In genomic region chr13:96407040-96407439, GRCm38 (mm10) we compare ENCODE assay signal across 8 mouse cellular contexts. TPM values are rescaled to one million over a fixed set of nuclear protein-coding genes. Genes with fewer than 3 reads are reported as not detected.
A peak's percentile ranks its signal among the peaks of the same experiment; 100 is the strongest.
DNase-seq lines count a peak whose midpoint lies in the region; ATAC-seq and TF ChIP-seq lines count a peak whose summit lies in the region.

No protein-coding gene starts in this region.

- H3K4me1 ChIP-seq in ES-E14 (ENCODE audit: control insufficient read depth in 2 of 2, insufficient read depth in 2 of 2, low read length in 2 of 2, poor library complexity in 1 of 2): no peaks in the 10 kb centered on the region
- H3K4me1 ChIP-seq in bone marrow, adult 2 months (ENCODE audit: control insufficient read depth, insufficient read depth, low read length): no peaks in the 10 kb centered on the region
- no peaks in the 10 kb centered on the region for H3K4me1 ChIP-seq in hindbrain, embryonic 14.5 days (replicated peaks; ENCODE audit: control insufficient read depth, insufficient read depth, low read length)
- no peaks in the 10 kb centered on the region for H3K4me1 ChIP-seq in liver, postnatal 0 days (ENCODE audit: insufficient read depth)
- no peaks in the 10 kb centered on the region for H3K4me1 ChIP-seq in small intestine, adult 2 months (ENCODE audit: control insufficient read depth, insufficient read depth, insufficient read length, low read length)

- TF ChIP-seq CTCF in bone marrow, adult 2 months (IDR thresholded peaks at IDR 0.05; ENCODE audit: control insufficient read depth, insufficient read depth, low read length): peak; percentile 37; the same call in 1 of the 2 replicates
- TF ChIP-seq CTCF in liver, postnatal 0 days (IDR thresholded peaks at IDR 0.05; ENCODE audit: low read depth): peak; percentile 70
- TF ChIP-seq CTCF in small intestine, adult 2 months (IDR thresholded peaks at IDR 0.05; ENCODE audit: extremely low read depth, insufficient read length, insufficient replicate concordance, low read depth, low read length): peak; percentile 53; the same call in 1 of the 2 replicates

- no peaks in the 10 kb centered on the region for H3K27me3 ChIP-seq in hindbrain, embryonic 14.5 days (ENCODE audit: control insufficient read depth, insufficient read depth, low read length)
- no peaks in the 10 kb centered on the region for H3K27me3 ChIP-seq in liver, postnatal 0 days (ENCODE audit: insufficient read depth, low read length)
- H3K27me3 ChIP-seq in small intestine, adult 2 months (ENCODE audit: control insufficient read depth, insufficient read depth, low read length): no peaks in the 10 kb centered on the region

- H3K9me3 ChIP-seq in ES-E14 (ENCODE audit: control insufficient read depth, insufficient read depth, low read depth, low read length): no peaks in the 10 kb centered on the region
- no peaks in the 10 kb centered on the region for H3K9me3 ChIP-seq in hindbrain, embryonic 14.5 days (ENCODE audit: control insufficient read depth, low read length)
- H3K9me3 ChIP-seq in liver, postnatal 0 days (ENCODE audit: low read length): no peaks in the 10 kb centered on the region

- H3K36me3 ChIP-seq in ES-E14 (ENCODE audit: control insufficient read depth, insufficient read depth, low read length, poor library complexity, severe bottlenecking): peaks cover 15% of the 10 kb centered on the region
- peaks cover 71% of the 10 kb centered on the region for H3K36me3 ChIP-seq in hindbrain, embryonic 14.5 days (replicated peaks; ENCODE audit: control insufficient read depth, insufficient read depth)
- peaks cover 63% of the 10 kb centered on the region for H3K36me3 ChIP-seq in liver, postnatal 0 days (replicated peaks; ENCODE audit: insufficient read depth, low read length)
- H3K36me3 ChIP-seq in small intestine, adult 2 months (ENCODE audit: control insufficient read depth, insufficient read depth, low read length): peaks cover 56% of the 10 kb centered on the region

- no peak overlapping the region for H3K4me3 ChIP-seq in ES-E14 (ENCODE audit: insufficient read depth in 1 of 2, low read depth in 1 of 2, low read length in 2 of 2, poor library complexity in 1 of 2, severe bottlenecking in 1 of 2)
- no peak overlapping the region for H3K4me3 ChIP-seq in bone marrow, adult 2 months (replicated peaks; ENCODE audit: control insufficient read depth, low read depth, low read length)
- H3K4me3 ChIP-seq in hindbrain, embryonic 14.5 days (replicated peaks; ENCODE audit: low read length): no peak overlapping the region
- no peak overlapping the region for H3K4me3 ChIP-seq in liver, postnatal 0 days (ENCODE audit: low read depth, low read length)
- H3K4me3 ChIP-seq in small intestine, adult 2 months (ENCODE audit: low read depth, low read length): no peak overlapping the region

- no peak overlapping the region for H3K4me2 ChIP-seq in hindbrain, embryonic 14.5 days (replicated peaks)
- H3K4me2 ChIP-seq in liver, postnatal 0 days (ENCODE audit: low read depth, low read length): no peak overlapping the region

- in situ Hi-C loops in ES-E14 (cut with MboI; ENCODE audit: low sequenced_read_pairs in 2 of 2, unreplicated experiment in 2 of 2): no loop called here

- DNase-seq in layer of hippocampus, adult 11-12 months (ENCODE audit: low spot score): peak; percentile 54
- DNase-seq in layer of hippocampus, adult 9-10 months (ENCODE audit: low spot score): no peak
- DNase-seq in ES-E14 (ENCODE audit: low read depth, low spot score): peak; percentile 15
- peak; percentile 70 for DNase-seq in hindbrain, embryonic 14.5 days (ENCODE audit: low spot score)
- DNase-seq in liver, postnatal 0 days: peak; percentile 33
- no peak for DNase-seq in thymus, postnatal 14 days

- ATAC-seq in hindbrain, embryonic 14.5 days (ENCODE audit: low FRiP score): peak; percentile 60
- ATAC-seq in liver, postnatal 0 days: no peak

- WGBS in bone marrow, adult 2 months: 75% methylated on average over 4 of the region's 4 CpGs
- WGBS in hindbrain, embryonic 14.5 days: 61% methylated on average over 4 of the region's 4 CpGs
- WGBS in liver, postnatal 0 days (ENCODE audit: insufficient replicate concordance): 69% methylated on average over 4 of the region's 4 CpGs
- WGBS in small intestine, adult 2 months: 73% methylated on average over 4 of the region's 4 CpGs

- H3K9ac ChIP-seq in ES-E14 (ENCODE audit: insufficient read depth, low read depth, low read length, poor library complexity, severe bottlenecking): no peak overlapping the region
- no peak overlapping the region for H3K9ac ChIP-seq in hindbrain, embryonic 14.5 days
- H3K9ac ChIP-seq in liver, postnatal 0 days (replicated peaks): no peak overlapping the region

- no peak for TF ChIP-seq EP300 in liver, postnatal 0 days (IDR thresholded peaks at IDR 0.05; ENCODE audit: low read depth)

- TF ChIP-seq POLR2A in bone marrow, adult 2 months (IDR thresholded peaks at IDR 0.05; ENCODE audit: borderline replicate concordance, control insufficient read depth, low read depth, low read length): no peak
- no peak for TF ChIP-seq POLR2A in small intestine, adult 2 months (IDR thresholded peaks at IDR 0.05; ENCODE audit: low read depth, low read length)

- H3K27ac ChIP-seq in ES-E14 (ENCODE audit: insufficient read depth, low read depth, low read length, poor library complexity, severe bottlenecking): no peak overlapping the region
- H3K27ac ChIP-seq in bone marrow, adult 2 months (ENCODE audit: control insufficient read depth, insufficient read depth, low read depth, low read length, poor library complexity): no peak overlapping the region
- H3K27ac ChIP-seq in hindbrain, embryonic 14.5 days: no peak overlapping the region
- no peak overlapping the region for H3K27ac ChIP-seq in liver, postnatal 0 days (ENCODE audit: low read depth)
- H3K27ac ChIP-seq in small intestine, adult 2 months (ENCODE audit: insufficient read depth, low read depth, low read length): no peak overlapping the region

TF ChIP-seq in ES-E14, 5 proteins besides CTCF, POLR2A, EP300 and RAD21:
- no peak for TF ChIP-seq CHD2 (IDR thresholded peaks at IDR 0.05; ENCODE audit: low read depth, low read length)
- no peak for TF ChIP-seq ZC3H11A (IDR thresholded peaks at IDR 0.05; ENCODE audit: borderline replicate concordance, low read depth, low read length)
- no peak for TF ChIP-seq HCFC1 (IDR thresholded peaks at IDR 0.05; ENCODE audit: borderline replicate concordance, insufficient read depth, low read length)
- TF ChIP-seq ZNF384 (IDR thresholded peaks at IDR 0.05; ENCODE audit: low read depth, low read length): no peak
- TF ChIP-seq MAFK (IDR thresholded peaks at IDR 0.05; ENCODE audit: insufficient read depth, low read depth, low read length): no peak

RNA-seq across cellular contexts. Expression of gene Poc5, which starts 18.9 kb away (rescaled TPM):
- 14.5 and 14.8 TPM in 2 replicates for total RNA-seq in ES-E14 (2012; rRNA removed)
- 7.5 and 11.2 TPM in 2 replicates for polyA plus RNA-seq in bone marrow, adult 2 months (2011; ENCODE audit: insufficient read depth, insufficient read length, low replicate concordance, missing spikeins)
- 23.1 and 25.0 TPM in 2 replicates for polyA plus RNA-seq in hindbrain, embryonic 14.5 days (2014; fragmentation: Nextera tagmentation; extraction: Ambion mirVana)
- 3.7 and 4.2 TPM in 2 replicates for polyA plus RNA-seq in liver, postnatal 0 days (2015; fragmentation: Nextera tagmentation; extraction: Ambion mirVana)
- polyA plus RNA-seq in small intestine, adult 2 months (2012; rRNA removed): 1.2 and 1.7 TPM in 2 replicates

Comparison
In these comparisons a context has a peak if more than half of its experiments do, and no peak if none do; other contexts are left out.
1. DNase-seq: peak in layer of hippocampus, adult 11-12 months (single experiment), ES-E14 (single experiment), hindbrain, embryonic 14.5 days (single experiment) and liver, postnatal 0 days (single experiment); none in layer of hippocampus, adult 9-10 months (single experiment) and thymus, postnatal 14 days (single experiment).
2. Peak in every context shown above with its lines, with median percentiles within 50 percentile points of each other: CTCF ChIP-seq.